Mouse (Mus musculus): ENCODE measurements around the gene Siah1a. TPM values are rescaled to one million over a fixed set of nuclear protein-coding genes. Genes with fewer than 3 reads are reported as not detected.

Gene Siah1a
- total and polyA plus RNA-seq, 2 experiments = 6.4 to 7.1 TPM

DNA sequence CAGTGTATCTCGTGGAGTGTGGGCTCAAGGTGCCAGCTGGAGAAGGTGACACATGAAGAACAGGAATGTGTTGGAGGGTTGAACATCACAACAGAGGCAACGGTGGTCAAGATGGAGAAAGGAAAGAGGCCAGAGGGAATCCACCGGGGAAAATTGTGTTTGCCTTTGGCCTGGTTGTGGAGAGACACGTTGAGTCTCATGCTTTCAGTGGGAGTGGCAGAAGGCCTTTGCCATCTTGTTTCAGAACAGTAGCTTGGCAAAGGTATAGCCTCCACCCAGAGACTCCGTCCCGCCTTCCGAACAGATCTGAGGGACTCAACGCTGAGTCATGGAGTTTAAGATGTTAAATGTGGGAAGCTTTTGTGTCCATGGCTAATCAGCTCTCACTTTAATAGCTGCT, 19.9 kb upstream of the Siah1a start:
- Histone ChIP-seq H3K27ac (replicated peaks; ENCODE audit: insufficient read depth, low read depth, low read length) (no peak overlapping the region), H3K36me3 (ENCODE audit: control insufficient read depth, insufficient read depth, low read length) (no peaks in the 10 kb centered on the region), H3K27me3 (ENCODE audit: control insufficient read depth, insufficient read depth, low read length) (no peaks in the 10 kb centered on the region), H3K4me1 (ENCODE audit: control insufficient read depth, insufficient read depth, low read length) (peaks cover 9% of the 10 kb centered on the region; the same call in 1 of the 2 replicates), H3K9ac (ENCODE audit: low read depth, low read length) (no peak overlapping the region), H3K79me2 (ENCODE audit: control insufficient read depth, insufficient read depth, low read length) (no peaks in the 10 kb centered on the region), H3K4me3 (ENCODE audit: insufficient read depth, low read depth, low read length) (no peak overlapping the region)
- WGBS = 94% methylated on average over 8 of the region's 8 CpGs
- no peak for TF ChIP-seq CTCF (IDR thresholded peaks at IDR 0.05; ENCODE audit: low read depth, low read length)
- no peak for TF ChIP-seq POLR2A (IDR thresholded peaks at IDR 0.05; ENCODE audit: extremely low read depth, insufficient read depth, low read length)
- DNase-seq (ENCODE audit: extremely low read depth, low read depth, low spot score) = no peak

DNA sequence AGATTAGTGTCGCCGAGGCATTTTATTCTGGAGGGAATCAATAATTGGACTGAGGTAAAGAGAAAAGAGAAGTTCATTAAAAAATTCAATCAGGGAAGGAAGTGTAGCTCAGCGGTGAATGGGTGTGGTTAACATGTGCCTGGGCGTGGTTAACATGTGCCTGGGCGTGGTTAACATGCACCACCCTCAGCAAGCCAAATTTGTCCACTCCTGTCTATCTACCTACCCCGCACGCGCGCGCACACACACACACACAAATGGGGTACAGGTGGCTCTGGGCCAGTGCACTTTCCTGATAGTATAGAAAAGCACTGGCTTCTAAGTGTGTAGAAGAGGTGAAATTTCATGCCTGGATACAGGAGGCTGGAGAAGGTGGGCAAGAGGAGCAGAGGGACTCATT, 19.4 kb upstream of the Siah1a start:
- Histone ChIP-seq H3K79me2 (ENCODE audit: control insufficient read depth, insufficient read depth, low read length) (no peaks in the 10 kb centered on the region), H3K9ac (ENCODE audit: low read depth, low read length) (no peak overlapping the region), H3K27ac (replicated peaks; ENCODE audit: insufficient read depth, low read depth, low read length) (no peak overlapping the region), H3K36me3 (ENCODE audit: control insufficient read depth, insufficient read depth, low read length) (no peaks in the 10 kb centered on the region), H3K27me3 (ENCODE audit: control insufficient read depth, insufficient read depth, low read length) (no peaks in the 10 kb centered on the region), H3K4me3 (ENCODE audit: insufficient read depth, low read depth, low read length) (no peak overlapping the region), H3K4me1 (ENCODE audit: control insufficient read depth, insufficient read depth, low read length) (peaks cover 9% of the 10 kb centered on the region; the same call in 1 of the 2 replicates)
- WGBS = 89% methylated on average over 10 of the region's 10 CpGs
- DNase-seq (ENCODE audit: extremely low read depth, low read depth, low spot score) = no peak
- TF ChIP-seq POLR2A (IDR thresholded peaks at IDR 0.05; ENCODE audit: extremely low read depth, insufficient read depth, low read length) (no peak), CTCF (IDR thresholded peaks at IDR 0.05; ENCODE audit: low read depth, low read length) (no peak)

DNA sequence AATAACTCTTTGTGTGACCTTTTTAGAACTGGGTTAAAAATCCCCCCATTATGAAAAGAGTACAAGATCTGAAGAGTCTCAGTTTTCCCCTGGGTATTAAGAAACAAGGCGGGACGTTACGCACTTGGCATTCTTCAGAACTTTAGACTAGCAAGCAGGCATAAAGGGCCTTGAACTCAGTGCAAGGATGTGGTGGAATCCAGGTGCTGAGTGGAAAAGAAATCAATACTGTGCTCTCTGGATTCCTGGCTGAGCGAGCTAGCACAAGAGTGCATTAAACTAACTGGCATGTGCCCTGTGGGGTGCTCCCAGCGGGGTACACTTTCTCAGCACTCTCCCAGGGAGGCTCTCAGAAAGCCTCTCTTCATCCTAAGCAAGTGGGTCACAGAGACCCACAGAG, 17.1 kb upstream of the Siah1a start:
- no peaks in the 10 kb centered on the region for H3K27me3 ChIP-seq (ENCODE audit: control insufficient read depth, insufficient read depth, low read length)
- TF ChIP-seq POLR2A (IDR thresholded peaks at IDR 0.05; ENCODE audit: extremely low read depth, insufficient read depth, low read length) (no peak), CTCF (IDR thresholded peaks at IDR 0.05; ENCODE audit: low read depth, low read length) (no peak)
- 29% methylated on average over 5 of the region's 5 CpGs for WGBS
- H3K27ac ChIP-seq (replicated peaks; ENCODE audit: insufficient read depth, low read depth, low read length) = no peak overlapping the region
- no peaks in the 10 kb centered on the region for H3K79me2 ChIP-seq (ENCODE audit: control insufficient read depth, insufficient read depth, low read length)
- H3K36me3 ChIP-seq (ENCODE audit: control insufficient read depth, insufficient read depth, low read length) = no peaks in the 10 kb centered on the region
- peak; percentile 69 for DNase-seq (ENCODE audit: extremely low read depth, low read depth, low spot score)
- H3K4me1 ChIP-seq (ENCODE audit: control insufficient read depth, insufficient read depth, low read length) = peaks cover 16% of the 10 kb centered on the region
- no peak overlapping the region for H3K4me3 ChIP-seq (ENCODE audit: insufficient read depth, low read depth, low read length)
- no peak overlapping the region for H3K9ac ChIP-seq (ENCODE audit: low read depth, low read length)

DNA sequence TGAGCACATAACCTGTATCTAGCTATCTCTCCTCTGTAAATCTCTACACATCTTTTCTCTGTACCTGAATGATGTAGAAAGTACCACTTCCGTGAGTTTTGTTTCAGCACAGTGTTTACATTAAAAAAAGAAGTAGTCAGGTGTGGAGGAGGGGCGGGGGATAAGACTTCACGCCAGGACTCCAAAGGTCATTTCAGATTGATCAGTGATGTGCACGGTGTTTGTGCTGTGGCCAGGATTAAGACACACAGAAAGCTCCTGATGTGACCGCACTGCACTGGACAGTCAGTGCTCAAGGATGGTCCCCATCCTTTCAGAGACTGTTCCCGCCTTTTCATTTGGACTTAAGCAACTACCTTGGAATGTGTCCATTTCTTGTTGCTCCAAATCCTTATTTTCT, 15.0 kb upstream of the Siah1a start:
- Histone ChIP-seq H3K4me1 (ENCODE audit: control insufficient read depth, insufficient read depth, low read length) (peaks cover 12% of the 10 kb centered on the region), H3K4me3 (ENCODE audit: insufficient read depth, low read depth, low read length) (no peak overlapping the region), H3K27ac (replicated peaks; ENCODE audit: insufficient read depth, low read depth, low read length) (no peak overlapping the region), H3K36me3 (ENCODE audit: control insufficient read depth, insufficient read depth, low read length) (no peaks in the 10 kb centered on the region), H3K27me3 (ENCODE audit: control insufficient read depth, insufficient read depth, low read length) (no peaks in the 10 kb centered on the region), H3K79me2 (ENCODE audit: control insufficient read depth, insufficient read depth, low read length) (no peaks in the 10 kb centered on the region), H3K9ac (ENCODE audit: low read depth, low read length) (no peak overlapping the region)
- DNase-seq (ENCODE audit: extremely low read depth, low read depth, low spot score) = peak; percentile 79
- WGBS = 28% methylated on average over 6 of the region's 6 CpGs
- TF ChIP-seq CTCF (IDR thresholded peaks at IDR 0.05; ENCODE audit: low read depth, low read length) = no peak
- no peak for TF ChIP-seq POLR2A (IDR thresholded peaks at IDR 0.05; ENCODE audit: extremely low read depth, insufficient read depth, low read length)

DNA sequence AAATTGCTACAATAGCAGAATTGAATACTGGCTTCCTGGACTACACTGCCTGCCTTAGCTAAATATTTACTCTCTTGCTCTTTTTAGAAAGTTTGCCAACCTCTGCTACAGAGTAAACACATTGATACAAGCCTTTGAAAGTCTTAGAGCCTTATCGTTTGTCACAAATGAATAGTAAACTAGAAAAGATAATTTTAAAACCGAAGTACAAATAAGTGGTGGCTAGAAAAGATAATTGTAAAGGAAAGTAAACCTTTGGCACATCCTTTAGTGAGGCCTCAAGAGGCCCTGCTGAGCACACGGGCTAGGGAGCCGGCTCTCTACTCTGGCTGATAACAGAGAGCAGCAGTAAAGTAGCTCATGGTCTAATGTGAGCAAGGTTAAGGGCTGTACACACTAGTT, 13.4 kb upstream of the Siah1a start:
- Histone ChIP-seq H3K4me1 (ENCODE audit: control insufficient read depth, insufficient read depth, low read length) (peaks cover 12% of the 10 kb centered on the region), H3K36me3 (ENCODE audit: control insufficient read depth, insufficient read depth, low read length) (no peaks in the 10 kb centered on the region), H3K27ac (replicated peaks; ENCODE audit: insufficient read depth, low read depth, low read length) (0 out of 2 replicates have a peak overlapping the region, but pooled peaks have one; percentile 1), H3K4me3 (ENCODE audit: insufficient read depth, low read depth, low read length) (no peak overlapping the region), H3K79me2 (ENCODE audit: control insufficient read depth, insufficient read depth, low read length) (no peaks in the 10 kb centered on the region), H3K9ac (ENCODE audit: low read depth, low read length) (no peak overlapping the region), H3K27me3 (ENCODE audit: control insufficient read depth, insufficient read depth, low read length) (no peaks in the 10 kb centered on the region)
- 9% methylated on average over 4 of the region's 4 CpGs for WGBS
- peak; percentile 91 for DNase-seq (ENCODE audit: extremely low read depth, low read depth, low spot score)
- TF ChIP-seq CTCF (IDR thresholded peaks at IDR 0.05; ENCODE audit: low read depth, low read length) = no peak
- no peak for TF ChIP-seq POLR2A (IDR thresholded peaks at IDR 0.05; ENCODE audit: extremely low read depth, insufficient read depth, low read length)

DNA sequence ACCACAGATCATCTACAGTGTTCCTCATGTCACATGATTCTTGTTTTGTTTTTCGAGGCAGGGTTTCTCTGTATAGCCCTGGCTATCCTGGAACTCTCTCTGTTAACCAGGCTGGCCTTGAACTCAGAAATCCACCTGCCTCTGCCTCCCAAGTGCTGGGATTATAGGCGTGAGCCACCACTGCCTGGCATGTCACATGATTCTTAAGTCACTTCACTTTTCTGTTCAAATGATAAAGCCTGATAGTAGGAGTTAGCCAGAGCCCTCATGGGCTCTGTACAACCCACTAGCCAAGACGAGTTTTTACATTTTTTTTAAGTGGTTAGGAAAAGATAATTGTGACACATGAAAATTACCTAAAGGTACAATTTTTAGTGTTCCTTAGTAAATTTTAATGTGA, 12.9 kb upstream of the Siah1a start:
- Histone ChIP-seq H3K36me3 (ENCODE audit: control insufficient read depth, insufficient read depth, low read length) (no peaks in the 10 kb centered on the region), H3K9ac (ENCODE audit: low read depth, low read length) (no peak overlapping the region), H3K27me3 (ENCODE audit: control insufficient read depth, insufficient read depth, low read length) (no peaks in the 10 kb centered on the region), H3K27ac (replicated peaks; ENCODE audit: insufficient read depth, low read depth, low read length) (no peak overlapping the region), H3K4me3 (ENCODE audit: insufficient read depth, low read depth, low read length) (no peak overlapping the region), H3K79me2 (ENCODE audit: control insufficient read depth, insufficient read depth, low read length) (no peaks in the 10 kb centered on the region), H3K4me1 (ENCODE audit: control insufficient read depth, insufficient read depth, low read length) (peaks cover 12% of the 10 kb centered on the region)
- TF ChIP-seq POLR2A (IDR thresholded peaks at IDR 0.05; ENCODE audit: extremely low read depth, insufficient read depth, low read length) (no peak), CTCF (IDR thresholded peaks at IDR 0.05; ENCODE audit: low read depth, low read length) (no peak)
- WGBS = 34% methylated on average over 3 of the region's 3 CpGs
- DNase-seq (ENCODE audit: extremely low read depth, low read depth, low spot score) = no peak

All from liver, adult 2 months (tissue).